Mouse (Mus musculus) spleen, adult 2 months (tissue): ENCODE measurements around the gene Csf2rb2. TPM values are rescaled to one million over a fixed set of nuclear protein-coding genes. Genes with fewer than 3 reads are reported as not detected.
"Not testable (repeated sequence)": the region's sequence is repeated elsewhere in the genome, so short reads cannot be mapped to it uniquely, and the experiment has no call there.

Source experiments
- DNase-seq, 2 experiments: peaks; one replicate each; pipeline versions ENCODE4 v3.0.0 to v3.0.0-alpha.2; 2012 to 2021; ENCODE audit warnings: low spot score in 2 of 2, low read depth in 1 of 2
- H3K27ac ChIP-seq: fragments of 200-500 bp; 2 replicates; pipeline ENCODE4 v1.5.1; 2012; ENCODE audit warnings: low read length, inconsistent platforms; ENCODE audit not compliant: insufficient read depth
- H3K27me3 ChIP-seq: fragments of 200-500 bp; 2 replicates; pipeline ENCODE4 v1.6.1; 2012; ENCODE audit warnings: mild to moderate bottlenecking, moderate library complexity, low read length, inconsistent platforms; ENCODE audit not compliant: control insufficient read depth, insufficient read depth
- H3K36me3 ChIP-seq: fragments of 200-500 bp; 2 replicates; pipeline ENCODE4 v1.6.1; 2012; ENCODE audit warnings: mild to moderate bottlenecking, low read length, inconsistent platforms; ENCODE audit not compliant: control insufficient read depth, insufficient read depth
- H3K4me1 ChIP-seq: fragments of 200-500 bp; 2 replicates; pipeline ENCODE4 v1.6.1; 2011; ENCODE audit warnings: inconsistent platforms; ENCODE audit not compliant: control insufficient read depth, insufficient read depth, insufficient read length
- H3K4me3 ChIP-seq: fragments of 200-500 bp; 2 replicates; pipeline ENCODE4 v1.5.1; 2011; ENCODE audit warnings: mild to moderate bottlenecking, inconsistent platforms; ENCODE audit not compliant: insufficient read depth, insufficient read length; ENCODE audit errors: extremely low read depth
- CTCF ChIP-seq: fragments of 200-500 bp; IDR thresholded peaks from 2 replicates; pipeline ENCODE4 v1.5.1; 2011; ENCODE audit warnings: mild to moderate bottlenecking, inconsistent platforms; ENCODE audit not compliant: insufficient read depth, insufficient read length, insufficient replicate concordance; ENCODE audit errors: extremely low read depth
- POLR2A ChIP-seq: fragments of 200-500 bp; IDR thresholded peaks from 2 replicates; pipeline ENCODE4 v1.6.1; 2011; ENCODE audit warnings: low read depth, low read length, inconsistent platforms
- WGBS: fragments of 180-500 bp; shearing (Covaris S2); methylation state at CpG from one replicate; pipeline ENCODE4 v1.1.7; 2018; 5-methylcytosine and 5-hydroxymethylcytosine counted together
- polyA plus RNA-seq: library from polyadenylated mRNA; depleted of rRNA; stranded (reverse); fragments of >200 nt; gene quantifications from 2 replicates; pipeline ENCODE4 v1.2.3, GENCODE M21; 2012

Gene Csf2rb2
- polyA plus RNA-seq, 1 experiment = 14.4 TPM

DNA sequence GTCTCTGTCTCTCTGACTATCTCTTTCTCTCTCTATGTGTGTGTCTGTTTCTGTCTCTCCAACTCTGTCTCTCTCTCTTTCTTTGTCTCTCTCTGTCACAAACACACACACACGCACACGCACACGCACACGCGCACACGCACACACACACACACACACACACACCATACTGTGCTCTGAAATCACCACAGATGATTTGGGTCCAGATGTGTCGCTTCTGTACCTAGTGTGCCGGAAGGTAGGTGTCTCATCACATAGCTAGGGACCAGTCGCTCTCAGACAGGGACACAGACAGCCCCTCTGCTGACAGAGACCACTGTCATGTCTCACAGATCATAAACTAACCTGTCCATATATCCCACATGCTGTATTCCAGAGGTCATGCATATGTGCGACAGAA is 21.2 kb upstream of the Csf2rb2 start:
- Histone ChIP-seq H3K27ac (no peak overlapping the region), H3K27me3 (no peaks in the 10 kb centered on the region), H3K4me1 (peaks cover 14% of the 10 kb centered on the region; the same call in 1 of the 2 replicates), H3K36me3 (no peaks in the 10 kb centered on the region), H3K4me3 (peak overlapping the region; percentile 31; the same call in 1 of the 2 replicates)
- 77% methylated on average over 10 of the region's 10 CpGs for WGBS
- no peak for TF ChIP-seq CTCF
- TF ChIP-seq POLR2A = no peak
- DNase-seq = no peak

DNA sequence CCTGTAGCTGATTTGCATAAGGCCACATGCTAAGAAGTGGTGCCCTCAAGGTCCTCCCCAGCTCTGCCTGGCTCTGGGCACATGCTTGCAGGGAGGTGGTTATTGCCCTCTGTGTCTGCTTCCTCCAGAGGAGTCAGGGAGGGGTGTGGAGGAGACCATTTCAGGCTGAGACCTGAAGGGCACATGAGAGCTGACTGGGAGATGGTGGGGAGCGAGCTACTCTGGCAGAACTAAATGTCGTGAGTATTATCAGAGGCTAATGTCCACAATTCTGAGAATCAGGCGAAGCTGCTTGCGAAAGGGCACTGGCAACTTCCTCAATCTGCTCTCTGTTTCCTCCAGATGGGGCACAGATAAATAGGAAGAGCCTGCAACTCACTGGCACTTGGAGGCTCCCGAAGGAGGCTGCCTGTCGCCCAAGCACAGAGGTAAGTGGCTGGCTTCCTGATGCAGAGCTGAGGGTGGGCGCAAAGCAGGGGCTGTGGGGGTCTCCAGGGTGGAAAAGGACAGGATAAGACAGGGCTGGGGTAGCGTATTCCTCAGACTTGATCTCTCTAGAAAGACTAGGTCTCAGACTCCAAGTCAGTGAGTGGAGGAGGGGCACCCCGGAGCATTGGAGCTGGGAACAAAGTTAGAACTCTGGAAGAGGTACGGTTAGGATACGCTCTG is 20.3 kb upstream of the Csf2rb2 start, which contains the start of gene Csf2rb:
Gene Csf2rb (plus strand): TSS at position 82 of the 669 bp plus-strand sequence.
- peak in 1 of 2 experiments; percentile 19 for DNase-seq
- Histone ChIP-seq H3K36me3 (no peaks in the 10 kb centered on the region), H3K27ac (peak within 1 kb of the TSS; percentile 56), H3K4me1 (peaks cover 15% of the 10 kb centered on the region; the same call in 1 of the 2 replicates), H3K27me3 (no peaks in the 10 kb centered on the region), H3K4me3 (peak within 1 kb of the TSS; percentile 53)
- 14% methylated on average over 11 of the region's 11 CpGs for WGBS
- TF ChIP-seq POLR2A (no peak), CTCF (no peak)

DNA sequence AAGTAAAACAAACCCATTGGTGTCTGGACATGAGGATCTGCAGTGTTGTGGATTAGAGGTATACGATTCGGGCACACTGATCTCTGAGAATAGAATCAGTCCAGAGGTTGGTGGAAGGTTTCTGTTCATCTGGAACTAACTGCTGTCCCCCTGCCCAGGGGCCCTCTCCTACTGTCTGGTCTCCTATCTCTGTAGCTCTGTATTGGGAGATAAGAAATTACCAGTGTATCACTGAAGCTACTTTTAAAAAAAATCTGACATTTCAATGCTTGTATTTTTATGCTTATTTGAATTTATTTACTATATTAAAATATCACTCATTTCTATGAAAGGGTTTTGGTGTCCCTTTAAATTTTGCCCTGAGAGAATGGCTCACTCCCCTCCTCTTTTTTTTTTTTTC is 18.8 kb upstream of the Csf2rb2 start:
- H3K36me3 ChIP-seq = no peaks in the 10 kb centered on the region
- 88% methylated on average over 2 of the region's 2 CpGs for WGBS
- no peak overlapping the region for H3K27ac ChIP-seq
- H3K4me3 ChIP-seq = no peak overlapping the region
- H3K27me3 ChIP-seq = no peaks in the 10 kb centered on the region
- TF ChIP-seq CTCF = no peak
- no peak for TF ChIP-seq POLR2A
- peaks cover 15% of the 10 kb centered on the region; the same call in 1 of the 2 replicates for H3K4me1 ChIP-seq
- no peak for DNase-seq

DNA sequence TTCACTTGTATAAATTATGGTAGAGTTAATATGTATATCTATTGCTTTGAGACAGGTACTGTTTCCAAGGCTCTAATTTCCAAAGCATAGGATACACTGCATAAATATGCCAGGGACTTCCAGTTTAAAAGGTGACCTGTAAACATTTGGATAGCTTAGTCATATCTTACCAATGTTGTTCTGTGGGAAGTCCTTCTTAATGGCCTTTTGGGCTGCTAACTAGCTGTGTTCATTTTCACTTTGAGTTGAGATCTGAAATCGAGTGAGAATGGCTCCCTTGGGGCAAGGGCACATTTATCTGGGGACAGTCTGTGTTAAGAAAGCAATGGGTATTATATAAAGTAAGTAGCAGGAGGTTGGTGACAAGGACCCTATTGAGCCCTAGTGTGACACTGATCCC is 17.8 kb upstream of the Csf2rb2 start:
- TF ChIP-seq POLR2A (no peak), CTCF (no peak)
- no peak for DNase-seq
- WGBS = 41% methylated on average over 1 of the region's 1 CpGs
- Histone ChIP-seq H3K27ac (no peak overlapping the region), H3K27me3 (no peaks in the 10 kb centered on the region), H3K36me3 (no peaks in the 10 kb centered on the region), H3K4me3 (no peak overlapping the region), H3K4me1 (peaks cover 15% of the 10 kb centered on the region; the same call in 1 of the 2 replicates)

DNA sequence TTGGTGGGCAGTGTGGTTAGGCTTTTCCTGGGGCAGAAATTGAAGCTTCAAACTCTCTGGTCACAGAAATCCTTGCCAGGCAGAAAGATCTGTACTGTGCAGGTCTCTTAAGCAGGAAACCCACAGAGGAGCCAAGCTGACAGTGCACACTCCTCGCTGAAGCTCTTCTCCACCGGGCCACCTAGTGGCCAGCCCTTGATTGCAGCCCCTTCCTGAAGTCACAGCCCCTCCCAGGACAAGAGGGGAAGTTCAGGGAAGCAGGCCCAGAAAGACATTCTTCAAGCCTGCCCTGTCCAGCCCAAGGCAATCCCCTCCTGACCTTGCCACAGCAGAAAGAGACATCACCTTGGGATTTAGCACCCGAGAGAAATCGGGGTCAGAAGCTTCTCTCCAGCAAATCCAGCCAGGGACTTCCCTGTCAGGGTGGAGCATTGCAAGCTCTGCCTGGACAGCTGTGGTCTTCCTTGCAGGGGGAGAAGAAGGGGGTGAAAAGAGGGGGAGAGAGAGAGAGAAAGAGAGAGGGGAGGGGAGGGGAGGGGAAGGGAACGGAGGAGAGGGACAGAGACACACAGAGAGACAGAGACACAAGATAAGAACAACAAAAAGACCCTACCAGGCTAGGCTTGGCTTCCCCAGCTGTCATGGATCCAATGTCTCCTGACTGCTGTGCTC is 15.4 kb upstream of the Csf2rb2 start:
- Histone ChIP-seq H3K36me3 (no peaks in the 10 kb centered on the region), H3K27me3 (no peaks in the 10 kb centered on the region), H3K27ac (no peak overlapping the region), H3K4me3 (no peak overlapping the region), H3K4me1 (peaks cover 15% of the 10 kb centered on the region; the same call in 1 of the 2 replicates)
- 21% methylated on average over 5 of the region's 5 CpGs for WGBS
- peak; percentile 83; the same call in 1 of the 2 replicates for TF ChIP-seq CTCF
- TF ChIP-seq POLR2A = no peak
- DNase-seq = peak; percentile 29 to 73

DNA sequence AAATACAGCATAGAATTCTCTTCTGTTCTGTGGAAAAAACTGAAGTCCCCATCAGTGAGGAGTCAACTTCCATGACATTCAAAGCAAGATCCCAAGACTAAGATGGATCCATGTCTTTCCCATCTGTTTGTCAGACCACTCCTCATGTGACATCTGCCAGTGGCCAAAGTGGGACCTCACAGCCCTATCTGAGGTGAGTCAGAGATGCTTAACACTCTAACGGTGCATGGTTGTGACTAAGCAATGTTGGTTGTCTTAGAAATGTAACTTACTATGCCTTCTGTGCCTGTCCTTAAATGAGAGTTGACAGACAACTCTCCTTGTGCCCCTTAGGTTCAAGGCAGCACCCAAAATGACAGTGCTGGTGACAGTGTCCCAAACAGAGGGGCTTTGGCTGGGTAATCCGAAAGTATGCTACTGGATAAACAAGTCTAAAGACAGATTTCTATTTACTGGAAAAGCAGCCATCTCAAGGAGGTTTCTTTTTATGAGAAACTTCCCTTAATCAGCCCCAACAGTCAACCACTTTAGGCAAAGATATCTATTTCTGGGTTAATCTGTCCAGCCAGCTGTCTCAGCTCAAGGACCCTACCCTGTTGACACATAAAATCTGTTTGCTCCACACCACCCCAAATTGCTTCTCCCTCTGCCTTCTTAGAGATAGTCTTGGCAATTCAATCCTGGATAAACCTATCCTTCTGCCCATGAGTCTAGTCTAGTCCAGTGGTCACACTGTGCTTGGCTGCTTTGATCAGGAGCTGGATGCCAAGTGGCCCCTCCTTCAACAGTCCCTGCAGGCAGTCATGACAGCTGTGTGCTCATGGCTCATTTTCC is 13.0 kb upstream of the Csf2rb2 start:
- not testable (repeated sequence) for H3K4me1 ChIP-seq, H3K36me3 ChIP-seq, H3K27ac ChIP-seq, H3K27me3 ChIP-seq, H3K4me3 ChIP-seq, DNase-seq
- 39% methylated on average over 2 of the region's 2 CpGs for WGBS

DNA sequence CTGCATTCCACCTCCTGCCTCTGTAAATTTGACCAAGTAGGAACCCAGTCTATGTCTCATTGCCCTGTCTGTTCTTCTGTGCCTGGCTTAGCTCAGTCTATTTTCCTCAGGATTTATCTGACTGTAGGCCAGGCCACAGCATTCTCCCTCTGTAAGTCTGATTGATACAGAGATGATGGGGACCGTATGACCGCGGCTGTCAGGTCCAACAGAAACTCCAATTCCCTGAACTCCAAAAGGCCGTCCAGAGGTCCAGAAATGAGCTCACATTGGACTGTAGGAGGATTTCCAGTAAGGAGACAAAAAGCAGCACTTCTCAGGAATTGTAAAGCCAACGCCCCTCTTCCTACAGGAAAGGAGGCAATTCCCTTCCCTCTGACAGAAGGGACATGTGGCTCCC is 8.1 kb upstream of the Csf2rb2 start:
- not testable (repeated sequence) for H3K4me1 ChIP-seq, H3K27ac ChIP-seq, DNase-seq, H3K4me3 ChIP-seq, H3K36me3 ChIP-seq, H3K27me3 ChIP-seq
- 87% methylated on average over 5 of the region's 5 CpGs for WGBS

DNA sequence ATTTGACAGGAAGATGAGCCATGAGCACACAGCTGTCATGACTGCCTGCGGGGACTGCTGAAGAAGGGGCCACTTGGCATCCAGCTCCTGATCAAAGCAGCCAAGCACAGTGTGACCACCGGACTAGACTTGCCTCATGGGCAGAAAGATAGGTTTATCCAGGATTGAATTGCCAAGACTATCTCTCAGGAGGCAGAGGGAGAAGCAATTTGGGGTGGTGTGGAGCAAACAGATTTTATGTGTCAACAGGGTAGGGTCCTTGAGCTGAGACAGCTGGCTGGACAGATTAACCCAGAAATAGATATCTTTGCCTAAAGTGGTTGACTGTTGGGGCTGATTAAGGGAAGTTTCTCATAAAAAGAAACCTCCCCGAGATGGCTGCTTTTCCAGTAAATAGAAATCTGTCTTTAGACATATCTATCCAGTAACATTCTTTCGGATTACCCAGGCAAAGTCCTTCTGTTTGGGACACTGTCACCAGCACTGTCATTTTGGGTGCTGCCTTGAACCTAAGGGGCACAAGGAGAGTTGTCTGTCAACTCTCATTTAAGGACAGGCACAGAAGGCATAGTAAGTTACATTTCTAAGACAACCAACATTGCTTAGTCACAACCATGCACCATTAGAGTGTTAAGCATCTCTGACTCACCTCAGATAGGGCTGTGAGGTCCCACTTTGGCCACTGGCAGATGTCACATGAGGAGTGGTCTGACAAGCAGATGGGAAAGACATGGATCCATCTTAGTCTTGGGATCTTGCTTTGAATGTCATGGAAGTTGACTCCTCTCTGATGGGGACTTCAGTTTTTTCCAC is 7.1 kb upstream of the Csf2rb2 start:
- 56% methylated on average over 4 of the region's 4 CpGs for WGBS
- H3K27ac ChIP-seq, H3K4me1 ChIP-seq, H3K4me3 ChIP-seq, H3K36me3 ChIP-seq, H3K27me3 ChIP-seq, DNase-seq: not testable (repeated sequence)
